In genomic region chr6:18169618-18170017, GRCm38 (mm10) we compare ENCODE assay signal across 15 mouse cellular contexts. TPM values are rescaled to one million over a fixed set of nuclear protein-coding genes. Genes with fewer than 3 reads are reported as not detected.
A peak's percentile ranks its signal among the peaks of the same experiment; 100 is the strongest.
DNase-seq lines count a peak whose midpoint lies in the region; ATAC-seq and TF ChIP-seq lines count a peak whose summit lies in the region.
"Had no signal": no experiment of that assay in that cellular context is flagged by ENCODE, and none has a peak within 500 bp of the region (broad histone marks: within the 10 kb centered on the region; RNA-seq: fewer than 3 reads in every experiment).

No protein-coding gene starts in this region.

- no peak overlapping the region for H3K9ac ChIP-seq in embryonic facial prominence, embryonic 12.5 days
- no peak overlapping the region for H3K9ac ChIP-seq in limb, embryonic 12.5 days (replicated peaks)
- no peak overlapping the region for H3K9ac ChIP-seq in neural tube, embryonic 12.5 days

- 78% methylated on average over 1 of the region's 1 CpGs for WGBS in embryonic facial prominence, embryonic 12.5 days
- WGBS in embryonic facial prominence, embryonic 10.5 days, result 78% methylated on average over 1 of the region's 1 CpGs
- 80% methylated on average over 1 of the region's 1 CpGs for WGBS in limb, embryonic 12.5 days
- WGBS in limb, embryonic 10.5 days, result 84% methylated on average over 1 of the region's 1 CpGs
- 76% methylated on average over 1 of the region's 1 CpGs for WGBS in neural tube, embryonic 12.5 days
- WGBS in small intestine, adult 2 months, result 47% methylated on average over 1 of the region's 1 CpGs
- 86% methylated on average over 1 of the region's 1 CpGs for WGBS in cerebellum, adult 2 months

- no peak for ATAC-seq in embryonic facial prominence, embryonic 12.5 days (ENCODE audit: insufficient number of reproducible peaks, insufficient read depth, low FRiP score, low TSS enrichment)
- no peak for ATAC-seq in limb, embryonic 12.5 days (ENCODE audit: insufficient number of reproducible peaks, insufficient read depth, low FRiP score, low TSS enrichment, low read depth)
- no peak for ATAC-seq in neural tube, embryonic 12.5 days (ENCODE audit: low FRiP score, low read depth)

- DNase-seq in embryonic facial prominence, embryonic 10.5 days (ENCODE audit: low spot score), result no peak
- DNase-seq in limb, embryonic 10.5 days (ENCODE audit: low spot score), result no peak
- no peak for DNase-seq in neural tube, embryonic 10.5 days (ENCODE audit: extremely low spot score, low spot score)
- DNase-seq in cerebellum, adult 2 months, result no peak
- DNase-seq: adrenal gland, adult 8-10 months; cerebellum, adult 9-11 months; heart, postnatal 36 days; thymus, postnatal 36 days had no signal

- no peaks in the 10 kb centered on the region for H3K9me3 ChIP-seq in embryonic facial prominence, embryonic 12.5 days
- no peaks in the 10 kb centered on the region for H3K9me3 ChIP-seq in embryonic facial prominence, embryonic 10.5 days
- no peaks in the 10 kb centered on the region for H3K9me3 ChIP-seq in limb, embryonic 12.5 days
- H3K9me3 ChIP-seq in limb, embryonic 10.5 days (replicated peaks), result no peaks in the 10 kb centered on the region
- H3K9me3 ChIP-seq in neural tube, embryonic 12.5 days, result no peaks in the 10 kb centered on the region
- H3K9me3 ChIP-seq: embryonic facial prominence, embryonic 15.5 days; heart, embryonic 12.5 days had no signal

- TF ChIP-seq POLR2A in small intestine, adult 2 months (IDR thresholded peaks at IDR 0.05; ENCODE audit: low read depth, low read length), result no peak
- TF ChIP-seq POLR2A in cerebellum, adult 2 months (IDR thresholded peaks at IDR 0.05; ENCODE audit: borderline replicate concordance, insufficient read depth, low read length), result no peak

- H3K4me3 ChIP-seq in embryonic facial prominence, embryonic 12.5 days, result no peak overlapping the region
- no peak overlapping the region; the same call in 1 of the 2 replicates for H3K4me3 ChIP-seq in embryonic facial prominence, embryonic 10.5 days
- H3K4me3 ChIP-seq in limb, embryonic 12.5 days (replicated peaks), result peak overlapping the region; percentile 48; the same call in 1 of the 2 replicates
- no peak overlapping the region for H3K4me3 ChIP-seq in limb, embryonic 10.5 days
- no peak overlapping the region for H3K4me3 ChIP-seq in neural tube, embryonic 12.5 days
- H3K4me3 ChIP-seq in small intestine, adult 2 months (ENCODE audit: low read depth, low read length), result no peak overlapping the region
- no peak overlapping the region for H3K4me3 ChIP-seq in cerebellum, adult 2 months (replicated peaks; ENCODE audit: insufficient read depth, low read depth, low read length)

- peak overlapping the region; percentile 83 for H3K4me2 ChIP-seq in embryonic facial prominence, embryonic 12.5 days (replicated peaks)
- no peak overlapping the region for H3K4me2 ChIP-seq in limb, embryonic 12.5 days
- H3K4me2 ChIP-seq in neural tube, embryonic 12.5 days (replicated peaks), result peak overlapping the region; percentile 84; the same call in 1 of the 2 replicates

- no peaks in the 10 kb centered on the region for H3K36me3 ChIP-seq in embryonic facial prominence, embryonic 12.5 days
- H3K36me3 ChIP-seq in embryonic facial prominence, embryonic 10.5 days (replicated peaks), result no peaks in the 10 kb centered on the region
- no peaks in the 10 kb centered on the region for H3K36me3 ChIP-seq in limb, embryonic 12.5 days
- no peaks in the 10 kb centered on the region for H3K36me3 ChIP-seq in limb, embryonic 10.5 days
- H3K36me3 ChIP-seq in neural tube, embryonic 12.5 days, result no peaks in the 10 kb centered on the region
- no peaks in the 10 kb centered on the region for H3K36me3 ChIP-seq in small intestine, adult 2 months (ENCODE audit: control insufficient read depth, insufficient read depth, low read length)
- H3K36me3 ChIP-seq: embryonic facial prominence, embryonic 15.5 days; heart, embryonic 12.5 days had no signal

- peaks cover 7% of the 10 kb centered on the region; the same call in 1 of the 2 replicates for H3K27me3 ChIP-seq in embryonic facial prominence, embryonic 12.5 days
- H3K27me3 ChIP-seq in embryonic facial prominence, embryonic 10.5 days (replicated peaks; ENCODE audit: low read depth, poor library complexity, severe bottlenecking), result peaks cover 29% of the 10 kb centered on the region
- H3K27me3 ChIP-seq in limb, embryonic 12.5 days, result peaks cover 14% of the 10 kb centered on the region
- H3K27me3 ChIP-seq in limb, embryonic 10.5 days (ENCODE audit: low read depth, poor library complexity, severe bottlenecking), result peaks cover 30% of the 10 kb centered on the region
- H3K27me3 ChIP-seq in neural tube, embryonic 12.5 days (replicated peaks), result peaks cover 19% of the 10 kb centered on the region
- no peaks in the 10 kb centered on the region for H3K27me3 ChIP-seq in small intestine, adult 2 months (ENCODE audit: control insufficient read depth, insufficient read depth, low read length)
- no peaks in the 10 kb centered on the region; the same call in 1 of the 2 replicates for H3K27me3 ChIP-seq in cerebellum, adult 2 months (ENCODE audit: control insufficient read depth, insufficient read depth, low read length)
- H3K27me3 ChIP-seq: embryonic facial prominence, embryonic 15.5 days had no signal

- H3K27ac ChIP-seq in embryonic facial prominence, embryonic 12.5 days, result no peak overlapping the region
- no peak overlapping the region for H3K27ac ChIP-seq in embryonic facial prominence, embryonic 10.5 days (replicated peaks)
- no peak overlapping the region for H3K27ac ChIP-seq in limb, embryonic 12.5 days
- no peak overlapping the region for H3K27ac ChIP-seq in limb, embryonic 10.5 days
- no peak overlapping the region for H3K27ac ChIP-seq in neural tube, embryonic 12.5 days
- 0 out of 2 replicates have a peak overlapping the region, but pooled peaks have one; percentile 44 for H3K27ac ChIP-seq in small intestine, adult 2 months (ENCODE audit: insufficient read depth, low read depth, low read length)
- no peak overlapping the region for H3K27ac ChIP-seq in cerebellum, adult 2 months (ENCODE audit: insufficient read depth, low read length)
- H3K27ac ChIP-seq: embryonic facial prominence, embryonic 15.5 days; macrophage had no signal

- no peaks in the 10 kb centered on the region for H3K4me1 ChIP-seq in embryonic facial prominence, embryonic 12.5 days
- H3K4me1 ChIP-seq in embryonic facial prominence, embryonic 10.5 days, result no peaks in the 10 kb centered on the region
- no peaks in the 10 kb centered on the region for H3K4me1 ChIP-seq in limb, embryonic 12.5 days (replicated peaks)
- peaks cover 6% of the 10 kb centered on the region; the same call in 1 of the 2 replicates for H3K4me1 ChIP-seq in limb, embryonic 10.5 days
- no peaks in the 10 kb centered on the region for H3K4me1 ChIP-seq in neural tube, embryonic 12.5 days
- H3K4me1 ChIP-seq in small intestine, adult 2 months (ENCODE audit: control insufficient read depth, insufficient read depth, insufficient read length, low read length), result peaks cover 2% of the 10 kb centered on the region; the same call in 1 of the 2 replicates
- H3K4me1 ChIP-seq in cerebellum, adult 2 months (ENCODE audit: control insufficient read depth, insufficient read depth, low read length), result no peaks in the 10 kb centered on the region
- H3K4me1 ChIP-seq: embryonic facial prominence, embryonic 15.5 days; heart, embryonic 12.5 days had no signal

- no peak for TF ChIP-seq CTCF in small intestine, adult 2 months (IDR thresholded peaks at IDR 0.05; ENCODE audit: extremely low read depth, insufficient read length, insufficient replicate concordance, low read depth, low read length)
- TF ChIP-seq CTCF in cerebellum, adult 2 months (IDR thresholded peaks at IDR 0.05; ENCODE audit: borderline replicate concordance, insufficient read depth, low read depth, low read length), result no peak

RNA-seq across cellular contexts. Expression of gene Cftr, which starts 0.9 kb away (rescaled TPM):
- 0.61 and 0.67 TPM in 2 replicates for polyA plus RNA-seq in embryonic facial prominence, embryonic 12.5 days (2016; fragmentation: Nextera tagmentation; extraction: Ambion mirVana)
- 0.08 and 0.14 TPM in 2 replicates for polyA plus RNA-seq in embryonic facial prominence, embryonic 10.5 days (2016; fragmentation: Nextera tagmentation; extraction: Ambion mirVana)
- polyA plus RNA-seq in limb, embryonic 12.5 days (2016; fragmentation: Nextera tagmentation; extraction: Ambion mirVana), result 0.13 and 0.24 TPM in 2 replicates
- polyA plus RNA-seq in limb, embryonic 10.5 days (2016; fragmentation: Nextera tagmentation; extraction: Ambion mirVana), result 0.05 and 0.08 TPM in 2 replicates
- polyA plus RNA-seq in neural tube, embryonic 12.5 days (2016; fragmentation: Nextera tagmentation; extraction: Ambion mirVana), result 0.09 and 0.10 TPM in 2 replicates
- polyA plus RNA-seq in small intestine, adult 2 months (2012; rRNA removed), result 1.8 and 1.9 TPM in 2 replicates
- 0.08 and 0.11 TPM in 2 replicates for polyA plus RNA-seq in cerebellum, adult 2 months (2012; rRNA removed)
- polyA plus RNA-seq: macrophage had no signal
